Mouse (Mus musculus) regulatory T cell (primary cell): ENCODE measurements at regions not wholly inside any gene's neighbourhood (a gene's known extent, or its start where the extent isn't known, plus 50 kb on each side); places are given as distances from the start of the nearest gene placed in this dataset.

Experiments used
- in situ Hi-C: fragments of 300-600 bp; cut with MboI, MseI; formaldehyde crosslinking; loops from one replicate; pipeline ENCODE4 v1.15.1; 2025; ENCODE audit warnings: high pct_unique_total_duplicates

GRCm38 (mm10) chr11:44219971-44220370, 179.9 kb upstream of the Il12b start:
- in situ Hi-C loops = no loop called here

GRCm38 (mm10) chr11:44229996-44230395, 169.9 kb upstream of the Il12b start:
- in situ Hi-C loops = no loop called here

- in situ Hi-C loops = no loop called here
These were observed 164.4 kb upstream of the Il12b start for GRCm38 (mm10) chr11:44235456-44235855.

- in situ Hi-C loops = no loop called here
These were observed 161.8 kb upstream of the Il12b start for GRCm38 (mm10) chr11:44238051-44238450.

- in situ Hi-C loops = no loop called here
These were observed 161.3 kb upstream of the Il12b start for GRCm38 (mm10) chr11:44238598-44238997.

- in situ Hi-C loops = no loop called here
These were observed 156.7 kb upstream of the Il12b start for GRCm38 (mm10) chr11:44243184-44243583.

- in situ Hi-C loops = no loop called here
These were observed 148.0 kb upstream of the Il12b start for GRCm38 (mm10) chr11:44251821-44252220.

- in situ Hi-C loops = no loop called here
These were observed 139.3 kb upstream of the Il12b start for GRCm38 (mm10) chr11:44260376-44261111.

GRCm38 (mm10) chr11:44261657-44262056, 138.2 kb upstream of the Il12b start:
- in situ Hi-C loops = no loop called here

- in situ Hi-C loops = no loop called here
These were observed 137.3 kb upstream of the Il12b start for GRCm38 (mm10) chr11:44262571-44262970.

- in situ Hi-C loops = no loop called here
These were observed 127.6 kb upstream of the Il12b start for GRCm38 (mm10) chr11:44272268-44272667.

GRCm38 (mm10) chr11:44278521-44279208, 121.2 kb upstream of the Il12b start:
- in situ Hi-C loops = no loop called here

- in situ Hi-C loops = no loop called here
These were observed 113.9 kb upstream of the Il12b start for GRCm38 (mm10) chr11:44285961-44286360.

- in situ Hi-C loops = no loop called here
These were observed 111.0 kb upstream of the Il12b start for GRCm38 (mm10) chr11:44288825-44289224.

- in situ Hi-C loops = no loop called here
These were observed 96.1 kb upstream of the Il12b start for GRCm38 (mm10) chr11:44303786-44304185.

GRCm38 (mm10) chr11:44316061-44316460, 83.8 kb upstream of the Il12b start:
- in situ Hi-C loops = no loop called here

GRCm38 (mm10) chr11:44319136-44319535, 80.7 kb upstream of the Il12b start:
- in situ Hi-C loops = no loop called here

- in situ Hi-C loops = loop anchor here (10.0 kb wide), 1 partner anchor 529 kb away; no protein-coding TSS in a partner anchor
These were observed 76.5 kb upstream of the Il12b start for GRCm38 (mm10) chr11:44323314-44323713.

- in situ Hi-C loops = loop anchor here (5.0 to 10.0 kb wide), 3 partner anchors 223 to 553 kb away; no protein-coding TSS in a partner anchor
These were observed 74.8 kb upstream of the Il12b start for GRCm38 (mm10) chr11:44325066-44325465.

- in situ Hi-C loops = loop anchor here (5.0 to 10.0 kb wide), 3 partner anchors 223 to 553 kb away; no protein-coding TSS in a partner anchor
These were observed 74.3 kb upstream of the Il12b start for GRCm38 (mm10) chr11:44325525-44325924.

- in situ Hi-C loops = loop anchor here (5.0 to 10.0 kb wide), 3 partner anchors 227 to 557 kb away; no protein-coding TSS in a partner anchor
These were observed 70.4 kb upstream of the Il12b start for GRCm38 (mm10) chr11:44329503-44329902.

GRCm38 (mm10) chr11:44330438-44330837, 69.4 kb upstream of the Il12b start:
- in situ Hi-C loops = no loop called here
